Mouse (Mus musculus) G1E (cell line): ENCODE data around the gene Cyth4.

Experiments
- CTCF ChIP-seq: IDR thresholded peaks from 2 replicates; pipeline ENCODE4 v1.5.1; 2012; ENCODE audit warnings: low read depth, low read length, inconsistent platforms, mixed read lengths
- GATA1 ChIP-seq: IDR thresholded peaks from 2 replicates; pipeline ENCODE4 v1.6.1; 2012; ENCODE audit warnings: borderline replicate concordance, low read length, inconsistent platforms, mixed read lengths
- POLR2AphosphoS5 ChIP-seq: IDR thresholded peaks from 2 replicates; pipeline ENCODE4 v1.6.1; 2012; ENCODE audit warnings: low read depth, low read length, inconsistent platforms; ENCODE audit not compliant: insufficient replicate concordance
- TAL1 ChIP-seq: conservative IDR thresholded peaks from 2 replicates; pipeline ENCODE4 v1.6.1; 2012; ENCODE audit warnings: low read depth, low read length, inconsistent platforms, mixed read lengths

- TF ChIP-seq GATA1 (no peak), CTCF (no peak), TAL1 (no peak), POLR2AphosphoS5 (no peak)
Observed at GRCm38 (mm10) chr15:78634095-78634737, 37.4 kb downstream of the Cyth4 start.
